Mouse (Mus musculus): Measurements from ENCODE around the gene Gmeb1. TPM values are rescaled to one million over a fixed set of nuclear protein-coding genes. Genes with fewer than 3 reads are reported as not detected.

Gene Gmeb1
- total RNA-seq, 2 experiments from 2014 or later: 19.8 to 26.8 TPM

GRCm38 (mm10) chr4:132176474-132176873 lies 84.9 kb downstream of the Gmeb1 start:
- no peak for DNase-seq (ENCODE audit: low spot score in 2 of 2)

Small RNA genes within 50 kb of the gene (microRNA-seq; reads per million reads assigned to microRNA genes)
- gene Gm22033: not detected

Other genes with a start within 250 kb of the Gmeb1 start
- gene Gm10300, start 186.9 kb downstream of the Gmeb1 start, total RNA-seq (2021): under 1 TPM; 0.70 to 0.73 TPM
- gene Epb41, start 186.3 kb downstream of the Gmeb1 start, total RNA-seq (2021): 10 to 100 TPM; 67.2 to 91.2 TPM
- under 1 TPM; 0.50 to 0.59 TPM for gene Oprd1, start 117.1 kb downstream of the Gmeb1 start, total RNA-seq (2021)
- gene Ythdf2, start 49.3 kb downstream of the Gmeb1 start, total RNA-seq (2021): 10 to 100 TPM; 61.7 to 63.4 TPM
- gene Taf12, start 12.8 kb upstream of the Gmeb1 start, total RNA-seq (2021): 10 to 100 TPM; 19.4 to 23.3 TPM
- 1 to 10 TPM; 4.3 to 6.6 TPM for gene Rab42, start 41.8 kb upstream of the Gmeb1 start, total RNA-seq (2021)
- gene Trnau1ap, start 67.9 kb upstream of the Gmeb1 start, total RNA-seq (2021): 10 to 100 TPM; 40.3 to 45.8 TPM
- 10 to 100 TPM; 29.9 to 34.2 TPM for gene Rcc1, start 92.0 kb upstream of the Gmeb1 start, total RNA-seq (2021)
- 10 to 100 TPM; 48.5 to 59.9 TPM for gene Phactr4, start 160.9 kb upstream of the Gmeb1 start, total RNA-seq (2021)
- gene Med18, start 202.3 kb upstream of the Gmeb1 start, total RNA-seq (2021): 10 to 100 TPM; 13.5 to 13.6 TPM
- 10 to 100 TPM; 12.5 to 14.3 TPM for gene Sesn2, start 248.9 kb upstream of the Gmeb1 start, total RNA-seq (2021)

Data from adrenal gland, postnatal 4 days (tissue).